Mouse (Mus musculus): ENCODE measurements at regions not wholly inside any gene's neighbourhood (a gene's known extent, or its start where the extent isn't known, plus 50 kb on each side); places are given as distances from the start of the nearest gene placed in this dataset.

GRCm38 (mm10) chr10:113009124-113009523, 80.3 kb upstream of the Atxn7l3b start:
- no peak for TF ChIP-seq CTCF (conservative IDR thresholded peaks at IDR 0.05; ENCODE audit: low read length)
- no peak for TF ChIP-seq POU5F1 (IDR thresholded peaks at IDR 0.05; ENCODE audit: borderline replicate concordance, low read length)
- TF ChIP-seq NANOG (IDR thresholded peaks at IDR 0.05; ENCODE audit: borderline replicate concordance, low read length) = no peak
